Mouse (Mus musculus) heart, embryonic 12.5 days (tissue): ENCODE measurements around the gene Tnfrsf18. TPM values are rescaled to one million over a fixed set of nuclear protein-coding genes. Genes with fewer than 3 reads are reported as not detected.

Experiments
- ATAC-seq: fragments of 200-750 bp; cut with Nextera tagmentation; 2 replicates; pipeline ENCODE4 v1.8.0; 2017; ENCODE audit warnings: moderate TSS enrichment, moderate library complexity; ENCODE audit not compliant: insufficient number of reproducible peaks, low FRiP score
- H3K27ac ChIP-seq: fragments of 300-500 bp; sonication (generic); 2 replicates; pipeline ENCODE4 v1.5.1; 2016; ENCODE audit warnings: mild to moderate bottlenecking, moderate library complexity; ENCODE audit not compliant: poor library complexity, severe bottlenecking
- H3K27me3 ChIP-seq: fragments of 300-500 bp; sonication (generic); replicated peaks from 2 replicates; pipeline ENCODE4 v1.6.1; 2016; ENCODE audit warnings: mild to moderate bottlenecking, moderate library complexity
- H3K36me3 ChIP-seq: fragments of 300-500 bp; sonication (generic); 2 replicates; pipeline ENCODE4 v1.6.1; 2016; ENCODE audit warnings: mild to moderate bottlenecking, moderate library complexity
- H3K4me1 ChIP-seq: fragments of 300-500 bp; sonication (generic); replicated peaks from 2 replicates; pipeline ENCODE4 v1.6.1; 2016; ENCODE audit warnings: mild to moderate bottlenecking
- H3K4me2 ChIP-seq: fragments of 300-500 bp; sonication (generic); 2 replicates; pipeline ENCODE4 v1.6.1; 2016; ENCODE audit warnings: mild to moderate bottlenecking, moderate library complexity
- H3K4me3 ChIP-seq: fragments of 300-500 bp; sonication (generic); 2 replicates; pipeline ENCODE4 v1.5.1; 2016; ENCODE audit warnings: mild to moderate bottlenecking
- H3K9ac ChIP-seq: fragments of 300-500 bp; sonication (generic); 2 replicates; pipeline ENCODE4 v1.6.1; 2016; ENCODE audit warnings: mild to moderate bottlenecking, moderate library complexity
- H3K9me3 ChIP-seq: fragments of 300-500 bp; sonication (generic); replicated peaks from 2 replicates; pipeline ENCODE4 v1.6.1; 2016; ENCODE audit warnings: mild to moderate bottlenecking, moderate library complexity
- WGBS: fragments of 180-500 bp; shearing (Covaris S2); methylation state at CpG from one replicate; pipeline ENCODE4 v1.1.7; 2016; 5-methylcytosine and 5-hydroxymethylcytosine counted together
- polyA plus RNA-seq: library from polyadenylated mRNA; unstranded; fragments of >200 nt; fragmentation: Nextera tagmentation; extraction: Ambion mirVana; gene quantifications from 2 replicates; pipeline ENCODE4 v1.2.1, GENCODE M21; 2016

Gene Tnfrsf18
- polyA plus RNA-seq, 1 experiment from 2014 or later: 2.1 TPM

DNA sequence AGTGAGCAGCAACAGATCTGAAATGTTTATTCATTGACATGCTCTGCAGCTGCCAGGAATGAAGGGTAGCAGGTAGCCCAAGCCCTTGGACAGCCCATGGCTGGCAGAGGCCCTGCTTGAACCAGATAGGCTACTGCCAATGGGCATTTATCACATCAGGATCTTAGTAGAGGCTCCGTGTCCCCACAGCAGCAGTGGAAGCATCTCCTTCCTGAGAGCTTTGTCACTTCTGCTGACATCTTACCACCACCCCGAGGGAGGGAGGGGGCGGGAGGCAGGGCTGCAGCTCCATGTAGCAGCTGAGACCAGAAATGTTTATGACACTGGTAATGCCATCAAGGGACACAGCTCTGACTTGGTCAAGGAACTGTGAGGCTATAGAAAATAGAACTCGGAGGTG, 6.9 kb downstream of the Tnfrsf18 start:
- 80% methylated on average over 4 of the region's 4 CpGs for WGBS
- H3K4me2 ChIP-seq: no peak overlapping the region
- H3K27me3 ChIP-seq: peaks cover 28% of the 10 kb centered on the region
- H3K27ac ChIP-seq: no peak overlapping the region
- peaks cover 13% of the 10 kb centered on the region for H3K36me3 ChIP-seq
- H3K4me1 ChIP-seq: peaks cover 35% of the 10 kb centered on the region
- no peak overlapping the region for H3K9ac ChIP-seq
- no peak for ATAC-seq
- H3K9me3 ChIP-seq: no peaks in the 10 kb centered on the region
- no peak overlapping the region for H3K4me3 ChIP-seq

DNA sequence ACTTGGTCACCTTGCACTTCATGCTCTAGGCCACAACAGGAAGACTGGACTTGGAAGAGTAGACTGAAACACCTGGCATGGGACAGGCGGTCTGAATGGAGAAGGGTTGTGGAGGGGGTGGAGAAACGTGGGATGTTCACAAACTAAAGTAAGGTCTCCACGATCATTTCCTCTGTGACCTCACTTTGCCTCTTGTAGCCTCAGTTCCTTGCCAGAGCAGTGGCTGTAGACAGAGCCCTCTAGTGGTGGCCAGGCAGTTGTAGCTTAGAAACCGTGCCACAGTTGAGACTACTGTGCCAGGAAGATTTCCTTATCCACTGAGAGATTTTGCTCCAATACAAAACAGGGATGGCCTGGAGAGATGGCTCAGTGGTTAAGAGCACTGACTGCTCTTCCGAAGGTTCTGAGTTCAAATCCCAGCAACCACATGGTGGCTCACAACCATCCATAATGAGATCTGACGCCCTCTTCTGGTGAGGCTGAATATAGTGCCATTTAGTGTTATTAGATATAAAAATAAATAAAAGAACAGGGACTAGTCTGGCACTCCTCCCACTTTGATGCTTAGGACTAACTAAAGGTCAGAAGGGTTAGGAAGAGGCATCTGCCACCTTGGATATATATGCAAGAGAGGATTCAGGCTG, 7.6 kb downstream of the Tnfrsf18 start:
- no peak for ATAC-seq
- no peak overlapping the region for H3K27ac ChIP-seq
- H3K27me3 ChIP-seq: peaks cover 28% of the 10 kb centered on the region
- no peak overlapping the region for H3K4me3 ChIP-seq
- no peak overlapping the region for H3K9ac ChIP-seq
- WGBS: 53% methylated on average over 6 of the region's 6 CpGs
- no peak overlapping the region for H3K4me2 ChIP-seq
- peaks cover 35% of the 10 kb centered on the region for H3K4me1 ChIP-seq
- H3K9me3 ChIP-seq: no peaks in the 10 kb centered on the region
- H3K36me3 ChIP-seq: peaks cover 7% of the 10 kb centered on the region

DNA sequence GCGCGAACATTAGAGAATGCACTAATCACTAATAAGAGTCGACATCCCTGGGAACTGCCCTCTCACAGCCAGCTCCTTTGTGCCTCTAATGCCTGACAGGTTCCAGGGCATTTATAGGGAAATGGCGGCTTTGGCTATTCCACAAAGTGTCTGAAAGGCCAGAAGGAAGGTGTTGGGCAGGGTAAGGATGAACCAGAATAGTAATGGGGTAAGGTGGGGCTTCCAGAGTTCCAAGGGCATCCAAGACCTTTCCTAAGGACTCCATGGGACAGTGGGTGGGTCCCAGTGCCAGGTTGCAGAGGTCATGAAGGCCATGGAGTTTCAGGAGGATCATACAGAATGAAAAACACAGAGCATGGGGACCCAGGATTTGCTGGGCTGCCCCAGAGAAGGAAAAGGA, 8.3 kb downstream of the Tnfrsf18 start:
- no peak overlapping the region for H3K4me3 ChIP-seq
- no peak overlapping the region for H3K9ac ChIP-seq
- no peak overlapping the region for H3K27ac ChIP-seq
- no peaks in the 10 kb centered on the region for H3K9me3 ChIP-seq
- peaks cover 28% of the 10 kb centered on the region for H3K27me3 ChIP-seq
- 73% methylated on average over 4 of the region's 4 CpGs for WGBS
- H3K4me1 ChIP-seq: peaks cover 35% of the 10 kb centered on the region
- no peak for ATAC-seq
- peak overlapping the region; percentile 56 for H3K4me2 ChIP-seq
- H3K36me3 ChIP-seq: peaks cover 3% of the 10 kb centered on the region

DNA sequence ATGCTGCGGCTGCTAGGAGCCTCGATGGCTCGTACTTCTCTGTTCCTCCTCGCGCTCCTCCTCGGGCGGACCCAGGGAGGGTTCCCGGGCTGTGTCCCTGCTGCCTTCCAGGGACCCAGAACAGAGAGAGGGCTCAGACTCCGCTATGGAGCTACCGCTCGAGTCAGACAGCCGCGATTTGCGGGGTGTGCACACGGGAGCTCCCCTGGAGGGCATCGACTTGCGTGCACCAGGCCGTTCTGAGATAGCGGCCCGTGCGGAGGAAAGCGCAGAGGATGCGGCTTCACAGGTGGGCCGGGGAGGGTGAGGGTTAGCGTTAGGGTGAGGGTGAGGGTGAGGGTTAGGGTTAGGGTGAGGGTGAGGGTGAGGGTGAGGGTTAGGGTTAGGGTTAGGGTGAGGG, 8.9 kb downstream of the Tnfrsf18 start:
- Histone ChIP-seq H3K9me3 (no peaks in the 10 kb centered on the region), H3K36me3 (no peaks in the 10 kb centered on the region), H3K4me2 (peak overlapping the region; percentile 56), H3K27ac (no peak overlapping the region), H3K9ac (peak overlapping the region; percentile 48; the same call in 1 of the 2 replicates), H3K4me1 (peaks cover 35% of the 10 kb centered on the region), H3K27me3 (peaks cover 28% of the 10 kb centered on the region), H3K4me3 (peak overlapping the region; percentile 35)
- WGBS: 5% methylated on average over 25 of the region's 25 CpGs
- no peak for ATAC-seq

DNA sequence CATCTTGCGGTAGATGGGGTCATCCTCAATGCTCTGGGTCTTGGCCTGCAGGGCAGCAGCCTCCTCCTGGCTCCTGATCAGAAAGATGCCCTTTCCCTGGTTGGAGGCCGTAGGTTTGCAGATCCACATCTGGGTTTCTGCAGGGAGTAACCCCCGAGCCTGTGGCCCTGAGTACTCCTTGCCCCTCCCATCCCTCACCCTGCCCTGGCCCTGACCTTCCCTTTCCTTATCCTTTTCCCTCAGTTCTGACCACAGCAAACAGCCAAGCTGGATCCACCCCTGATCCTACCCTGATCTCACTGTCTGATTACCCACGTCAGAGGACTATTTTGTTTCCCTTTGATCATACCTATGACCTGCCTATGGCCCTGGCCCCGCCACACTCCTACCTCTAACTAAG, 18.8 kb downstream of the Tnfrsf18 start:
- no peak overlapping the region for H3K4me2 ChIP-seq
- no peak overlapping the region for H3K27ac ChIP-seq
- 0 out of 2 replicates have a peak, but pooled peaks have one; percentile 4 for ATAC-seq
- H3K4me3 ChIP-seq: no peak overlapping the region
- WGBS: 59% methylated on average over 5 of the region's 5 CpGs
- 0 out of 2 replicates have a peak, but pooled peaks cover 14% of the 10 kb centered on the region for H3K27me3 ChIP-seq
- H3K4me1 ChIP-seq: no peaks in the 10 kb centered on the region
- H3K9ac ChIP-seq: no peak overlapping the region
- H3K36me3 ChIP-seq: no peaks in the 10 kb centered on the region
- H3K9me3 ChIP-seq: no peaks in the 10 kb centered on the region

DNA sequence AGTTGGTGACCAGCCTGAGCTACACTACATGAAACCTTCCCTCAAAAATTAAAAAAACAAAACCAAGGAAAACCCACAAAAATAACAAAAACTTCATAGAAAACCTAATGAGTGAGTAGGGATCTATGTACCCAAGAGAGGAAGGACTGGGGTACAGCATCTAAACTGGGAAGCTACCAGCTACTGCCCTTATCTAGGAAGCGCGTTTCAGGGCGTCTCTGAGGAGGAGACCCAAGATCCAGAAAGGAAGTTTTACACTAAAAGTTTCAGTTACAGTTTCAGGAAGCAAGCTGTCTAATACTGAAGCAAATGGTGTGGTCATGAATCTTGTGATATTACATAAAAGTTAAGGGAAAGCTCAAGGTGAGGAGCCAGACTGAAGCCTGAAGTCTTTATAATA, 23.8 kb downstream of the Tnfrsf18 start:
- no peak overlapping the region for H3K4me2 ChIP-seq
- H3K9ac ChIP-seq: no peak overlapping the region
- ATAC-seq: no peak
- H3K9me3 ChIP-seq: no peaks in the 10 kb centered on the region
- H3K27me3 ChIP-seq: 0 out of 2 replicates have a peak, but pooled peaks cover 6% of the 10 kb centered on the region
- H3K27ac ChIP-seq: no peak overlapping the region
- H3K36me3 ChIP-seq: no peaks in the 10 kb centered on the region
- H3K4me1 ChIP-seq: peaks cover 22% of the 10 kb centered on the region
- 53% methylated on average over 3 of the region's 3 CpGs for WGBS
- H3K4me3 ChIP-seq: no peak overlapping the region

DNA sequence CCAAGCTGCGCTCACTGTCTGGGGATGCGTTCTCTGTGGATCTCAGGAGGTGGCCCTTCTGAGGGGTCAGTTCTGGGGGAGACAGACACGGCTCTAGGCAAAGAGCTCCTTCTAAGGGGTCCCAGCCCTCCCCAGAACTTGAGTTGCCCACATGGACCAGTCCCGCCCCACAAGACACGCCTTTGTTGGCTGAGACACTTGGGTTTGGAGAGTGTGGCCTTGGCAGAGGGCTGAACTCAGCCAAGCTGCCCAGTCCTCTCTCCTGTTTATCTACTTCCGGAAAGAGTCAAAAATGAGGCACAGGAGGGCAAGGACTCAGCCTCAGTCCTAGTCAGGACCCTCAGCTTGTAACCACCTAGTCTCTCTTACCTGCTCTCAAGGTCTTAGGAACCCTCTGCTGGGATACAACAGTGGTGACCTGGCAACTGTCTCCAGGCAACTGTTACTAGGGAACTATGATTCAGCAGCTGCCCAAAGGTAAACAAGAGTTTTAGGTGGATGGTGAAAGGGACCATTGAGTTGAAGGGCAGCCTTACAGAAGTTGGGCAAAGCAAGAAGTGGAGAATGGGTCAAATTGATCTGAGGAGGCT, 24.5 kb downstream of the Tnfrsf18 start:
- Histone ChIP-seq H3K4me3 (no peak overlapping the region), H3K27ac (no peak overlapping the region), H3K9me3 (no peaks in the 10 kb centered on the region), H3K4me1 (peaks cover 22% of the 10 kb centered on the region), H3K4me2 (no peak overlapping the region), H3K27me3 (0 out of 2 replicates have a peak, but pooled peaks cover 6% of the 10 kb centered on the region), H3K36me3 (no peaks in the 10 kb centered on the region), H3K9ac (no peak overlapping the region)
- 63% methylated on average over 6 of the region's 6 CpGs for WGBS
- ATAC-seq: no peak

DNA sequence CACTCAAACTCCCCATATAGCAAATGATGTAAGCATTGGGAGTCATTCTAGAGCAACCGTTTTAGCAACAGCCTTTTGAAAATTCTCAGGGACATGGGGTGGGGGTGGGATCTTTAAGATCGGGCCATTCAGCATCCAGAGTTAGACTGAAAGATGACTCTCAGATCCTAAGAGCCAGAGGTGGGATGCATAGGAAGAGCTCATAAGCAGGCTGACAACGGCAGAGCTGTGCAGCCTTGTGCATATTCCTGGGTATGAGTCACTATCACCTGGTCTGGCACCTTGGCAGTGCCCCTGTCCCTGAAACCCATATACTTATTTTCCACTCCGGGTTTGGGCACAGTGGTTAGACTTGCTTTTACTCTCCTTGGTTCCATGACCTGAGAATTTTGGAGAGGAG, 27.1 kb downstream of the Tnfrsf18 start:
- Histone ChIP-seq H3K36me3 (no peaks in the 10 kb centered on the region), H3K27me3 (0 out of 2 replicates have a peak, but pooled peaks cover 10% of the 10 kb centered on the region), H3K4me1 (peaks cover 22% of the 10 kb centered on the region), H3K9ac (no peak overlapping the region), H3K4me2 (no peak overlapping the region), H3K9me3 (no peaks in the 10 kb centered on the region), H3K4me3 (no peak overlapping the region), H3K27ac (peak overlapping the region; percentile 57)
- WGBS: 57% methylated on average over 4 of the region's 4 CpGs
- ATAC-seq: 0 out of 2 replicates have a peak, but pooled peaks have one; percentile 34

DNA sequence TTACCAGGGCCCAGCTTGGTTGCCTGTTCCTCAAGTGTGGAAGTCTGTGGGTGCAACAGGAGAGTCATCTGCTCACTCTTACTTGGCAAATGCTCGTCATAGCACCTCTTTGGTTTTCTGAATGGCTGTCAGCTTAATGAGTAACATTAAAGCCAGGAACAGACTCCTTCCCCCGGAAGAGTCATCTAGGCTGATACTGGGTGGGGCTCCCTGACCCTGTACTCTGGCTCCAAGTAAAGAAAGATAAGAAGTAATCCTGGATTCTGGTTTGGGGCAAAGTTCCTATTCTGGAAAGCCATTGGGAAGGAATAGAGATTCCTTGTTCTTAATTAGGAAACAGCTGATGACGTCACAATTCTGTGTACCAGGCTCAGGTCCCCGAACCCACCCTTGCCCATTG, 28.2 kb downstream of the Tnfrsf18 start:
- H3K27ac ChIP-seq: no peak overlapping the region
- peaks cover 22% of the 10 kb centered on the region for H3K4me1 ChIP-seq
- no peak overlapping the region for H3K9ac ChIP-seq
- H3K9me3 ChIP-seq: no peaks in the 10 kb centered on the region
- no peak overlapping the region for H3K4me3 ChIP-seq
- H3K36me3 ChIP-seq: no peaks in the 10 kb centered on the region
- H3K27me3 ChIP-seq: peaks cover 13% of the 10 kb centered on the region; the same call in 1 of the 2 replicates
- 73% methylated on average over 4 of the region's 4 CpGs for WGBS
- no peak overlapping the region for H3K4me2 ChIP-seq
- ATAC-seq: no peak

DNA sequence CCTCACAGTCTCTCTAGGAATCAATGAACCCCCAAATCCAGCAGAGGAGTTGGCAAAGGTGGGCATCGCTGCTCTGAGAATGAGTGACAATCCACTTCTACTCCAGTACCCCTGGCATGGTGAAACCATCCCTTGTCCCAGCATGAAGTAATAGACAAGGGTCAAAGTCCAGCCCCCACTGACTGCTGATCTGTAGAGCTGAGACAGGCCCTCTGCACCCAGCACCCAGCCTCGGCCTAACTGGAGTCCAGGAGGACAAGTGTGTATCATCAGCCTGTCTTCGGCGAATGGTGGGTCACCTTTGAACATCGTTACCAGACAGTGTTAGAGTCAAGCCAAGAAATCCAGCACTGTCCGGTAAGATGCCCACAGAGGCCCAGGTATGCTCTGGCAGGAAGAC, 28.6 kb downstream of the Tnfrsf18 start:
- H3K27ac ChIP-seq: no peak overlapping the region
- no peak for ATAC-seq
- WGBS: 88% methylated on average over 6 of the region's 6 CpGs
- no peaks in the 10 kb centered on the region for H3K9me3 ChIP-seq
- H3K27me3 ChIP-seq: peaks cover 17% of the 10 kb centered on the region; the same call in 1 of the 2 replicates
- no peak overlapping the region for H3K9ac ChIP-seq
- H3K4me3 ChIP-seq: no peak overlapping the region
- H3K4me1 ChIP-seq: peaks cover 22% of the 10 kb centered on the region
- H3K4me2 ChIP-seq: no peak overlapping the region
- no peaks in the 10 kb centered on the region for H3K36me3 ChIP-seq

DNA sequence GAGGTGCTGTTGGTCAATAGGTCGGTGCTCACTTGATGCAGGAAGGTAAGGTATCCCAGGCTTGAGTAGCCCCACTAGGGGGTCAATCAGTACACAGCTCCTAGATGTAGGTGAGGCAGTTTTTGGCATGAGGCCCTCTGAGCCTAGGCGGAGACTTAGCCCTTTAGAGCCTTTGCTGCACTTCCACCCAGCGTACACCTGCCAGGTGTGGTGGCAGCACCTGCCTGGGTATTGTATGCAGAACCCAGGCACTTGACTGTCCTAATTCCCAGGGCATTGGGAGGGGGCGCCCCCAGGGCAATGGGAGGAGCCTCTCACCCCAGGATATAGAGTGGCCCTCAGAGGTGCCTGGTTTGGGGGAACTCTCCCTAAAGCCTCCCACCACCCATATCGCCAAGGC, 29.2 kb downstream of the Tnfrsf18 start:
- Histone ChIP-seq H3K4me3 (no peak overlapping the region), H3K9ac (no peak overlapping the region), H3K27ac (no peak overlapping the region), H3K36me3 (no peaks in the 10 kb centered on the region), H3K9me3 (no peaks in the 10 kb centered on the region), H3K27me3 (peaks cover 22% of the 10 kb centered on the region; the same call in 1 of the 2 replicates), H3K4me2 (no peak overlapping the region), H3K4me1 (peaks cover 21% of the 10 kb centered on the region)
- WGBS: 82% methylated on average over 5 of the region's 5 CpGs
- no peak for ATAC-seq
